Mouse (Mus musculus): ENCODE results near the gene Arhgap19.

GRCm38 (mm10) chr19:41810074-41810473, 8.2 kb upstream of the Arhgap19 start:
- TF ChIP-seq GATA1 (IDR thresholded peaks at IDR 0.05; ENCODE audit: low read length) (no peak), TAL1 (IDR thresholded peaks at IDR 0.05; ENCODE audit: low read length) (no peak)
